Mouse (Mus musculus): ENCODE results near the gene Ddx18. TPM values are rescaled to one million over a fixed set of nuclear protein-coding genes. Genes with fewer than 3 reads are reported as not detected.

Ddx18 gene
- polyA plus RNA-seq, 1 experiment from 2014 or later = 27.2 TPM

GRCm38 (mm10) chr1:121510420-121511140 is 57.2 kb downstream of the Ddx18 start:
- 81% methylated on average over 19 of the region's 19 CpGs for WGBS
- Histone ChIP-seq H3K36me3 (ENCODE audit: control insufficient read depth, insufficient read depth) (peaks cover 6% of the 10 kb centered on the region; the same call in 1 of the 2 replicates), H3K4me3 (ENCODE audit: low read length) (no peak overlapping the region), H3K4me1 (ENCODE audit: control insufficient read depth, insufficient read depth, low read length) (no peaks in the 10 kb centered on the region), H3K9ac (ENCODE audit: low read length) (no peak overlapping the region), H3K27me3 (ENCODE audit: control insufficient read depth, insufficient read depth, low read length) (no peaks in the 10 kb centered on the region), H3K4me2 (ENCODE audit: low read depth, low read length) (no peak overlapping the region), H3K27ac (ENCODE audit: low read length) (no peak overlapping the region), H3K9me3 (replicated peaks; ENCODE audit: control insufficient read depth, low read length) (no peaks in the 10 kb centered on the region)
- ATAC-seq (replicated peaks; ENCODE audit: extremely low read depth, insufficient read depth, low FRiP score) = no peak

- no peaks in the 10 kb centered on the region for H3K4me1 ChIP-seq (ENCODE audit: control insufficient read depth, insufficient read depth, low read length)
- H3K4me3 ChIP-seq (ENCODE audit: low read length) = no peak overlapping the region
- no peak overlapping the region for H3K9ac ChIP-seq (ENCODE audit: low read length)
- H3K27ac ChIP-seq (ENCODE audit: low read length) = no peak overlapping the region
- H3K4me2 ChIP-seq (ENCODE audit: low read depth, low read length) = no peak overlapping the region
- H3K27me3 ChIP-seq (ENCODE audit: control insufficient read depth, insufficient read depth, low read length) = no peaks in the 10 kb centered on the region
- no peak for ATAC-seq (replicated peaks; ENCODE audit: extremely low read depth, insufficient read depth, low FRiP score)
- peaks cover 8% of the 10 kb centered on the region; the same call in 1 of the 2 replicates for H3K36me3 ChIP-seq (ENCODE audit: control insufficient read depth, insufficient read depth)
- H3K9me3 ChIP-seq (replicated peaks; ENCODE audit: control insufficient read depth, low read length) = no peaks in the 10 kb centered on the region
- 84% methylated on average over 2 of the region's 2 CpGs for WGBS
These were observed 59.1 kb downstream of the Ddx18 start for GRCm38 (mm10) chr1:121508729-121509128.

Other genes with a start within 250 kb of the Ddx18 start
- gene Insig2, start 235.4 kb downstream of the Ddx18 start, polyA plus RNA-seq (2015; fragmentation: Nextera tagmentation; extraction: Ambion mirVana) = 42.4 and 46.8 TPM in 2 replicates
- 8.0 and 8.8 TPM in 2 replicates for gene Ccdc93, start 136.9 kb downstream of the Ddx18 start, polyA plus RNA-seq (2015; fragmentation: Nextera tagmentation; extraction: Ambion mirVana)
- gene Htr5b, start 39.5 kb downstream of the Ddx18 start, polyA plus RNA-seq (2015; fragmentation: Nextera tagmentation; extraction: Ambion mirVana) = 0.22 and 0.25 TPM in 2 replicates

Data from heart, embryonic 16.5 days (tissue).